Mouse (Mus musculus): Measurements from ENCODE around the gene Gm6685. TPM values are rescaled to one million over a fixed set of nuclear protein-coding genes. Genes with fewer than 3 reads are reported as not detected.
"Not testable (repeated sequence)": the region's sequence is repeated elsewhere in the genome, so short reads cannot be mapped to it uniquely, and the experiment has no call there.

The Gm6685 gene
- 0.26 and 2.2 TPM in 2 replicates for polyA plus RNA-seq (2012; rRNA removed)

DNA sequence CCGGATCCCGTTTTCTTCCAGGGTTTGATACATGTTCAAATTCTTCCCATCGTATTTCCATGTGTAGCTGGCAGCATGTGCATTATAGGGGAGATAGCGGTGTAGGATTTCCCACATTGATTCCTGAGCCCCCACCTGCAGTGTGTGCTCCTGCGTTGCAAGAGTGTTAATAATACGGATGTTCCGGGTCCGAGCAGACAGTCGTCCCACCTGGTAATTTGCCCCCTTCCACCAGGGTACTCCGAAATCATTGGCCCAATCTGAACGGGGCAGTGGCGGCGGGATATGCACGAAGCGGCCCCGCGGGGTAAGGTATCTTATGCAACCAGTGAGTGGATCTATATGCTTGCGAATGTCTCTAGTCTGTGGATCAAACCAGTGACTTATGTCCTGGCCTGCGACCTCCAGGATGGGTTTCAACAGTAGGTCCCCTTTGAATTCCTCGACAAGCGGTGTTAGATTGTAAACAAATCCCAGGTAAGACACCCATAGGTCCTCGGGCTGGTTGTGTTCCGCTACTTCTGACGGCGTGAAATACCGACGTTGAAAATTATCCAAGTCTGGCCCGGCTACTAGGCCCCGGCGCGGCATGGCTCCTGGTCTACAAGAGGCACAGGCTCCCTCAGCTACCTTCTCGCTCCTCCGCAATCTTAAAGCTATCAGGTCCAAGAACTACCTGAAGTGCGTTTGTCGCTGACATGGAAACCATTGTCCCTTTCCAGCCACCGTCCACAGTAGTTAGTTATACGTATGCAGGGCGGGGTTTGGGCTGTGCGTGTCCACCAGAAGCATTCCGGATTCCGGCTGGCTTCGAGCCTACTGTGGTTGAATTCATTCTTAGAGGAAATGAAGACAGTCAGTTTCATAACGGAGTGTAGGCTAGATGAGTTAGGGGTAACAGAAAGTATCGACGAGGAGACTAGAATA is at the start of gene Gm6685:
Gm6685 (minus strand) TSS at position 644 of the 927 bp plus-strand sequence.
- not testable (repeated sequence) for H3K4me3 ChIP-seq (replicated peaks; ENCODE audit: extremely low read depth, low read depth, low read length); DNase-seq; H3K4me1 ChIP-seq (ENCODE audit: control insufficient read depth, insufficient read depth, low read length)
- WGBS = 93% methylated on average over 45 of the region's 45 CpGs

DNA sequence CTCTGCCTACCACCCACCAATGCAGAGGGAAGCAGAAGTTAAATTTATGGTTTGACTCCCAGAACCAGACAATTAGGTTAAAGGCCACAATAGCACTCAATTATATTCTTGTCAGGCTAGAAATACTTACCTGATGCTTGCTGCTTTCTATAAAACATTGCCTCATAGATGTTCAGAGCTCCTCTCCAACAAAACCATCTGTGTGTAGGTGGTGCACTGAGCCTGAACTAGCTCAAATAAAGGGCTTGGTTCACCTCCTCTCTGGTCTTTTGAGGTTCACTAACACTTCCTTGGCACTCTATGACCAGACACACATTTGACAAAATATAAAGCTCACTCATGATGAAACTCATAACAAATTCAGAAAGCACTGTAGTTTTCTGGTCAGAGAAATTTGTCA is 36.2 kb upstream of the Gm6685 start:
- TF ChIP-seq POLR2A (IDR thresholded peaks at IDR 0.05; ENCODE audit: borderline replicate concordance, extremely low read depth, low read depth, low read length) (no peak), CTCF (IDR thresholded peaks at IDR 0.05; ENCODE audit: insufficient read depth, low read length) (no peak)
- no peak overlapping the region for H3K4me3 ChIP-seq (replicated peaks; ENCODE audit: extremely low read depth, low read depth, low read length)
- no peak for DNase-seq
- H3K4me1 ChIP-seq (ENCODE audit: control insufficient read depth, insufficient read depth, low read length) = no peaks in the 10 kb centered on the region

DNA sequence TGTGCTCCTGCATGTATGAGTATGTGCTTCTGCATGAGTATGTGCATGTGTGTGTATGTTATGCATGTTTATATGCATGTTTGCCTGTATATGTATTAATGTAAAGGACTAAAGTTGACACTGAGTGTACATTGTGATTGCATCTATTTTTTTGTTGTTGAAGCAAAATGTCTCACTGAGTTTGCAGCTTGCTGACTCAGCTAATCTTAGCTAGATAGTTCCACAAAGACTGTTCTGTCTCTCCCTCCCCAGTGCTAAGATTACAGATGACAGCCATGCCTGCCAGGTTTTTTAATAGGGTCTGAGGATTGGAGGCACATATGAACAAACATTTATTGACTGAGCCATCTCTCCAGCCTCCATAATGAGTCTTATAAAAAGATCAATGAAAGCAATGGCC is 35.0 kb upstream of the Gm6685 start:
- no peak for DNase-seq
- TF ChIP-seq CTCF (IDR thresholded peaks at IDR 0.05; ENCODE audit: insufficient read depth, low read length) (no peak), POLR2A (IDR thresholded peaks at IDR 0.05; ENCODE audit: borderline replicate concordance, extremely low read depth, low read depth, low read length) (no peak)
- no peak overlapping the region for H3K4me3 ChIP-seq (replicated peaks; ENCODE audit: extremely low read depth, low read depth, low read length)
- H3K4me1 ChIP-seq (ENCODE audit: control insufficient read depth, insufficient read depth, low read length) = no peaks in the 10 kb centered on the region

DNA sequence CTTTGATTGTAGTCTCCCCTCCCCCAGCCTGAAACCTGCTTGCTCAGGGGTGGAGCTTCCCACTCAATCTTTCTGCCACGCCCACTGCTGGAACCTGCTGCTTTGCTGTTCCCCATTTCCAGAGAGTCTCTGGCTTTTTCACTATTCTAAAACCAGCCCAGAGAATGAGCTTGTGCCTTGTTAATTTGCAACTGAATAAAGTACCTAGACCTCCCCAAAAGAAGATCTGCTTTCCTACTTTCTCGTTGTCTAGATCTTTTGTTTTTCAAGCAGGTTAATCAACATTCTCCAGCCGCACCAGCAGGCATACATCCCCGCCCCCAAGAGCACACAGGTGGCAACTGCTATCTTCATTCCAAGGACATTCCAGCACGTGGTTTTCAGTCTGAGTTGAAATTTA is 31.7 kb upstream of the Gm6685 start:
- WGBS = 55% methylated on average over 5 of the region's 5 CpGs
- not testable (repeated sequence) for DNase-seq; H3K4me1 ChIP-seq (ENCODE audit: control insufficient read depth, insufficient read depth, low read length); H3K4me3 ChIP-seq (replicated peaks; ENCODE audit: extremely low read depth, low read depth, low read length)

DNA sequence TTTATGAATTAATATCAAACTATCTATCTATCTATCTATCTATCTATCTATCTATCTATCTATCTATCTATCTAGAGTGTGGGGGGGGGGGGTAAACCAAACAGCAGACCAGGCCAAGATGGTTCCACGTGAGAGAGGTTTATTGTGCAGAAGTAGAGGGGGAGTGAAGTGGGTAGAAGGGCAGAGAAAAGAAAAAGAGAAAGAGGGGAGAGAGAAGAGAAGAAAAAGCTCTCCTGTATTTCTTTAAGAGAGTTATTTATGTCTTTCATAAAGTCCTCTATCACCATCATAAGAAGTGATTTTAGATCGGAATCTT is 26.2 kb upstream of the Gm6685 start:
- Histone ChIP-seq H3K4me3 (replicated peaks; ENCODE audit: extremely low read depth, low read depth, low read length) (no peak overlapping the region), H3K4me1 (ENCODE audit: control insufficient read depth, insufficient read depth, low read length) (no peaks in the 10 kb centered on the region)
- DNase-seq = no peak
- TF ChIP-seq CTCF (IDR thresholded peaks at IDR 0.05; ENCODE audit: insufficient read depth, low read length) (no peak), POLR2A (IDR thresholded peaks at IDR 0.05; ENCODE audit: borderline replicate concordance, extremely low read depth, low read depth, low read length) (no peak)
- WGBS = 59% methylated on average over 2 of the region's 2 CpGs

DNA sequence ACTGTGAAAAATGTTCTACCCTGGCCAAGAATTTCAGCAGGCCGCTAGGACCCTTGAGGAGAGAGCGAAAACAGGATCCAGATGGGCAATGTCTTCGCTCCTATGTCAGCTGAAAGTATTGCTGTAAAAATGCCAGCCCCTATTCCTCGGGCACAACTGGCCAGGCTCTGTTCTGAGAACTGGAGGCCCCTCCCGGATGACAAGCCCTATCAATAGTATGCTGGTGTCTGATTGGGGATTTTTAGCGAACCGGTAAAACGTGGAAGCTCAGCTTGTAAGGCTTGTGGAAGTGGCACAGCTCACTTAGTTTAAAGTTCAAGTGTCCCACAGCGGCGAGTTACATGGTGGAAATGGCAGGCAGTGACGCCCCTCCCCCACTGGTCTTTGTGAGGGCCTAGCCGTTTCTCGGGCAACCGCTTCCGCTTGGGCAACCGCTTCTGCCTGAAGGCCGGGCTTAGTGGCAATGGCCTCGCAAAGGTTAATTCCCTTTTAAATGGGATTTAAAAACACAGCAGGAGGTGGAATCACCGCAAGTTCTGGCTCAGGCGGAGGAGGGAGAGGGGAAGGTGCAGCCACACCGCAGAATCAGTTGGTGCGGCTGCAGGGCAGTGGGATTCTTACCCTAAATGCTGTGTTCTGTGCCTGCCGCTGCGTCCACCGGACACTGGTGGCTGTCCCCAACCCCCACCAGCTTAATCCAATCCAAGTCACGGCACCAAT is 25.7 kb upstream of the Gm6685 start:
- peak; percentile 70 for DNase-seq
- Histone ChIP-seq H3K4me3 (replicated peaks; ENCODE audit: extremely low read depth, low read depth, low read length) (peak overlapping the region; percentile 50), H3K4me1 (ENCODE audit: control insufficient read depth, insufficient read depth, low read length) (no peaks in the 10 kb centered on the region)
- WGBS = 7% methylated on average over 26 of the region's 26 CpGs
- TF ChIP-seq POLR2A (IDR thresholded peaks at IDR 0.05; ENCODE audit: borderline replicate concordance, extremely low read depth, low read depth, low read length) (no peak), CTCF (IDR thresholded peaks at IDR 0.05; ENCODE audit: insufficient read depth, low read length) (no peak)

DNA sequence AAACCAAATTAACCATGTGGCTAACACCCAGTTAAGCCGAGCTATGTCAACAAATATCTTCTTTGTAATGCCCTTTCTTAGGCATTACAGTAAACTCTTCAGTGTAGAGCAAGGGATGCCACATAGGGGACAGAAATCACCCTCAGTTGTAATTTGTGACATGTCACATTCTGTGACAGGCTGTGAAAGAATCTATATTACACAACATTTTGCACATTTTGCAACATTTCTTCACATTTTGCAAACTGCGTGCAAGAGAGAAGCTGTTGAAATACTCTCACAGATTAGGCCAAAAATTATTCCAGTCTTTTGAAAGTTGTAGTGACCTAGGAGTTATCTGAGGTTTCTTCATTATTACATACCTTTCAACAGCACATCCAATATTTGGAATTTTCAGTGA is 3.8 kb upstream of the Gm6685 start:
- TF ChIP-seq POLR2A (IDR thresholded peaks at IDR 0.05; ENCODE audit: borderline replicate concordance, extremely low read depth, low read depth, low read length) (no peak), CTCF (IDR thresholded peaks at IDR 0.05; ENCODE audit: insufficient read depth, low read length) (no peak)
- no peak for DNase-seq
- no peaks in the 10 kb centered on the region for H3K4me1 ChIP-seq (ENCODE audit: control insufficient read depth, insufficient read depth, low read length)
- WGBS = 71% methylated on average over 2 of the region's 2 CpGs
- no peak overlapping the region for H3K4me3 ChIP-seq (replicated peaks; ENCODE audit: extremely low read depth, low read depth, low read length)

DNA sequence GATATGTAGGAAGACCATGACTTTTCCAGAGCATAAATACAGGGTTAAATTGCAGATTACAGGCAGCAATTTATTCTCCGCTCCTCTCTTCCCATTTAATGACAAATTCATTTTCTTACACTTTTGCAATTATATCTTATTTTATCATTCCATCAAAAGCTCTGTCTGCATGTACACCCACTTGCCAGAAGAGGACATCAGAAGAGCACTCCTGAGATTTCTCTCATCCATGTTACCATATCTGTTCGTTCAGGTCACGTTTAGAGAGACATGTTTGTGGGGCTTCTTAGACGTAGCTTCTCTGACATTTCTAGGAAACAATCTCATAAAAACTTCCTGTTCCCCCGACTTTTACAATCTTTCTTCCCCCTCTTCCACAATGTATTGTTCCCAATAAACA is 2.2 kb upstream of the Gm6685 start:
- H3K4me1 ChIP-seq (ENCODE audit: control insufficient read depth, insufficient read depth, low read length) = no peaks in the 10 kb centered on the region
- no peak for TF ChIP-seq POLR2A (IDR thresholded peaks at IDR 0.05; ENCODE audit: borderline replicate concordance, extremely low read depth, low read depth, low read length)
- no peak for TF ChIP-seq CTCF (IDR thresholded peaks at IDR 0.05; ENCODE audit: insufficient read depth, low read length)
- no peak for DNase-seq
- 47% methylated on average over 5 of the region's 5 CpGs for WGBS
- H3K4me3 ChIP-seq (replicated peaks; ENCODE audit: extremely low read depth, low read depth, low read length) = no peak overlapping the region

DNA sequence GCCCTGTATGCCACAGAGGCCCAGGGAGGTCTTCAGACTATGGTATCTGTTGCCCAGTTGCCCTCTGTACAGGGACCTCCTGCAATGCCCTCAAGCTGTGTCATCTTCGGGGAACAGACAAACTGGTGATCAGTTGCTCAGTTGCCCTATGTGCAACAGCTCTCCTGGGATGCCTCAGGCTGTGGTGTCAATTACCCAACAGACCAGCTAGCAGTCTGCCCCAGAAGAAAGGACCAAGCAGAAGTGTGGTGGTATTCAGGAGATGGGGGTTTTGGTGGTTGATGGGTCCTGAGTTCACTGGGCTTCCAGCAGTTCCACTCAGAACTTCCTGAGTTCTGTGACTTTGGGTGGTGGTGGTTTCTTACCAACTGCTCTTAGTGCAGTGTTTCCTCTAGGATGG is 11.8 kb downstream of the Gm6685 start:
- 76% methylated on average over 1 of the region's 1 CpGs for WGBS
- no peak for TF ChIP-seq CTCF (IDR thresholded peaks at IDR 0.05; ENCODE audit: insufficient read depth, low read length)
- TF ChIP-seq POLR2A (IDR thresholded peaks at IDR 0.05; ENCODE audit: borderline replicate concordance, extremely low read depth, low read depth, low read length) = no peak
- Histone ChIP-seq H3K4me1 (ENCODE audit: control insufficient read depth, insufficient read depth, low read length) (no peaks in the 10 kb centered on the region), H3K4me3 (replicated peaks; ENCODE audit: extremely low read depth, low read depth, low read length) (no peak overlapping the region)
- no peak for DNase-seq

DNA sequence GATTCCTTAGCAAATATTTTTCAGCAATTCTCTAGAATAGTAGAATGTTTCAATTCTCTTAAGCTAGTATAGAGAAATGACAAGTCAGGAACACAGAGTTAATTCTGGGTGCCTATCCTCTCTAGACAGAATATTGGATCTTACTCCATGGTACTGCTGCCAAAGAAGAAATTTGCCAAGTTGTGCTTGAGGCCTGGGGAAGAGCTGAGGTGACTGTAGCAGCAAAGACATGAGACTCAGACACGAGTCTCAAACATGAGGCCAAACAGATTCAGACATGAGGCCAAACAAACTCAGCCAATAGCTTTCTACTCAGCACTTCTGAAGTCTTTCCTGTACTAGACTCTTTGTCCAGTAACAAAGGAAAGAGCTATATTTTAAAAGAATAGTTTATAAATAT is 26.3 kb downstream of the Gm6685 start:
- Histone ChIP-seq H3K4me1 (ENCODE audit: control insufficient read depth, insufficient read depth, low read length) (no peaks in the 10 kb centered on the region), H3K4me3 (replicated peaks; ENCODE audit: extremely low read depth, low read depth, low read length) (no peak overlapping the region)
- TF ChIP-seq CTCF (IDR thresholded peaks at IDR 0.05; ENCODE audit: insufficient read depth, low read length) (no peak), POLR2A (IDR thresholded peaks at IDR 0.05; ENCODE audit: borderline replicate concordance, extremely low read depth, low read depth, low read length) (no peak)
- no peak for DNase-seq
- 31% methylated on average over 1 of the region's 1 CpGs for WGBS
